Comparison of ENCODE assay signal across 17 mouse cellular contexts in the genomic region with DNA sequence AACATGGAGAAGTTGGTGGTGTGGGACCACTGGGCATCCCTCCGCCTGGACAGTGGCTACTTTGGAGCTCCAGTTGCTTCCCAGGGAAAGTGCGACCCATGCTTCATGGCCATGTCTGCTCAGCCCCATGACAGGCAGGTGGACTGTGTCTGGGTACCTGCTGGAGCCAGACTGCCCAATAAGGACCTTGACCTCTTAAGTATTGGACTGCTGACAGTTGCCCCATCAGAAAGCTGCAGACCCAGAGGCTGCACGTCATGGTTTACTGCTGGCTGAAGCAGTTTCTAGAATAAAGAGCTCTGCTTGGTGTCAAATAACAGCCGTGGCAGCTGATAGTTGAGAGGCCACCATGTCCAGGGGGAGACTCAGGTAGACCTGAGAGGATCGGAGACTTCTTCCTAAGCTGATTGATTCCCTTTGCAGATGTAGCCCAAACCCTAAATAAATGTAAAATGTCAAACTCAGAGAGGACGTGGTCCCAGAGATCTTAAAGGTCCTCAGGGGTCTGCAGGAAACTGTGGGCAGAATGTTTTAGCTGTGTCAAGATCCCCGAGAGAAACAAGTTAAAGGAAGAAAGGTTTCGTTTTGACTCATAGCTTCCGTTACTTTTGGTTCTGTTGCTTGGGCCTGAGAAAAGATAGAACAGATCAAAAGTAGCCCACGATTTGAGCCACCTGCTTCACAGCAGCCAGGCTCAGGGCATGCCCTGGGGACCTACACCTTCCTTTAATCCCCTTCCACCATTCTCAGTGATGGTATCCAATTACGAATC. TPM values are rescaled to one million over a fixed set of nuclear protein-coding genes. Genes with fewer than 3 reads are reported as not detected.
DNase-seq lines count a peak whose midpoint lies in the region; ATAC-seq and TF ChIP-seq lines count a peak whose summit lies in the region.
"Had no signal": no experiment of that assay in that cellular context is flagged by ENCODE, and none has a peak within 500 bp of the region (broad histone marks: within the 10 kb centered on the region; RNA-seq: fewer than 3 reads in every experiment).

No protein-coding gene starts in this region.

- H3K27ac ChIP-seq in kidney, adult 2 months (ENCODE audit: insufficient read depth, low read depth, low read length), result no peak overlapping the region
- H3K27ac ChIP-seq: left cerebral cortex, adult 2 months had no signal

- WGBS in kidney, adult 2 months, result 47% methylated on average over 11 of the region's 11 CpGs
- WGBS in lung, adult 2 months, result 50% methylated on average over 11 of the region's 11 CpGs

- ATAC-seq in activated CD4-positive, CD25-positive, alpha-beta regulatory T cell, adult 4 months, result peak; percentile 90
- peak; percentile 23; the same call in 1 of the 2 replicates for ATAC-seq in megakaryocyte, adult 5-6 weeks (ENCODE audit: poor library complexity, severe bottlenecking)

- H3K4me3 ChIP-seq in kidney, adult 2 months (ENCODE audit: insufficient read depth, low read depth, low read length), result no peak overlapping the region
- H3K4me3 ChIP-seq in lung, adult 2 months (replicated peaks; ENCODE audit: extremely low read depth, low read depth, low read length), result no peak overlapping the region
- H3K4me3 ChIP-seq: erythroblast, embryonic 14.5 days; left cerebral cortex, adult 2 months had no signal

- H3K36me3 ChIP-seq in kidney, adult 2 months (ENCODE audit: control insufficient read depth, insufficient read depth, low read length), result no peaks in the 10 kb centered on the region

- no peaks in the 10 kb centered on the region for H3K27me3 ChIP-seq in kidney, adult 2 months (replicated peaks; ENCODE audit: control insufficient read depth, insufficient read depth, low read length)

- no peak for TF ChIP-seq CTCF in kidney, adult 2 months (conservative IDR thresholded peaks at IDR 0.05; ENCODE audit: insufficient read depth, insufficient read length, low read depth, low read length)
- no peak for TF ChIP-seq CTCF in lung, adult 2 months (IDR thresholded peaks at IDR 0.05; ENCODE audit: insufficient read depth, low read length)

- peak; percentile 12 for DNase-seq in kidney, adult 2 months
- no peak for DNase-seq in kidney, postnatal 36 days
- DNase-seq in A20 (ENCODE audit: low read depth, low spot score), result peak; percentile 86
- no peak for DNase-seq in lung, postnatal 10 days
- no peak for DNase-seq in lung, adult 2 months
- no peak for DNase-seq in cerebellum, postnatal 14 days
- DNase-seq: adrenal gland, postnatal 25 days; cerebellum, adult 11 months; lung, embryonic 14.5 days; right cerebral cortex, postnatal 4 days; thymus, postnatal 14 days had no signal

- TF ChIP-seq POLR2A in kidney, adult 2 months (IDR thresholded peaks at IDR 0.05; ENCODE audit: low read depth, low read length), result no peak
- no peak for TF ChIP-seq POLR2A in lung, adult 2 months (IDR thresholded peaks at IDR 0.05; ENCODE audit: borderline replicate concordance, extremely low read depth, low read depth, low read length)

- H3K4me1 ChIP-seq in kidney, adult 2 months (ENCODE audit: control insufficient read depth, insufficient read depth, low read length), result no peaks in the 10 kb centered on the region
- no peaks in the 10 kb centered on the region for H3K4me1 ChIP-seq in lung, adult 2 months (ENCODE audit: control insufficient read depth, insufficient read depth, low read length)

RNA-seq across cellular contexts. Expression of a gene that starts 10.7 kb away (rescaled TPM):
- polyA plus RNA-seq in kidney, adult 2 months (2012; rRNA removed), result 0.16 and 0.39 TPM in 2 replicates
- not detected for polyA plus RNA-seq in activated CD4-positive, CD25-positive, alpha-beta regulatory T cell, adult 4 months (2017; shearing (Covaris generic))
- not detected in 2 replicates for total RNA-seq in megakaryocyte, adult 5-6 weeks (2015)
- total RNA-seq in megakaryocyte, adult 5-6 weeks (2017), result 0.18 TPM in 1 of 2 replicates, not detected in the other
- polyA plus RNA-seq in lung, adult 2 months (2012; rRNA removed), result 0.90 and 1.1 TPM in 2 replicates
- total RNA-seq: left cerebral cortex, adult 2 months had no signal
- polyA plus RNA-seq: erythroblast, embryonic 14.5 days; frontal cortex, adult 2 months; heart, postnatal 0 days; lung, embryonic 14.5 days had no signal

RNA-seq across cellular contexts. Expression of a gene that starts 24.0 kb away (rescaled TPM):
- polyA plus RNA-seq in kidney, adult 2 months (2012; rRNA removed), result 0.25 and 0.65 TPM in 2 replicates
- polyA plus RNA-seq in activated CD4-positive, CD25-positive, alpha-beta regulatory T cell, adult 4 months (2017; shearing (Covaris generic)), result not detected
- not detected in 2 replicates for total RNA-seq in megakaryocyte, adult 5-6 weeks (2015)
- total RNA-seq in megakaryocyte, adult 5-6 weeks (2017), result not detected in 2 replicates
- 5.8 and 8.4 TPM in 2 replicates for polyA plus RNA-seq in lung, adult 2 months (2012; rRNA removed)
- polyA plus RNA-seq: erythroblast, embryonic 14.5 days had no signal

RNA-seq across cellular contexts. Expression of a gene that starts 28.7 kb away (rescaled TPM):
- 0.94 and 1.1 TPM in 2 replicates for polyA plus RNA-seq in kidney, adult 2 months (2012; rRNA removed)
- polyA plus RNA-seq in activated CD4-positive, CD25-positive, alpha-beta regulatory T cell, adult 4 months (2017; shearing (Covaris generic)), result not detected
- total RNA-seq in megakaryocyte, adult 5-6 weeks (2015), result not detected in 2 replicates
- not detected in 2 replicates for total RNA-seq in megakaryocyte, adult 5-6 weeks (2017)
- 43.2 and 46.8 TPM in 2 replicates for polyA plus RNA-seq in lung, adult 2 months (2012; rRNA removed)
- polyA plus RNA-seq: erythroblast, embryonic 14.5 days had no signal

Comparison
In these comparisons a context has a peak if more than half of its experiments do, and no peak if none do; other contexts are left out.
1. DNase-seq: peak in kidney, adult 2 months (single experiment) and A20 (single experiment); none in kidney, postnatal 36 days (0 of 2), lung, postnatal 10 days (single experiment), lung, adult 2 months (single experiment) and cerebellum, postnatal 14 days (0 of 2).
2. RNA of a gene that starts 28.7 kb away (polyA plus RNA-seq): 43.2 to 46.8 TPM in lung, adult 2 months; 0.94 to 1.1 TPM in kidney, adult 2 months and not detected in activated CD4-positive, CD25-positive, alpha-beta regulatory T cell, adult 4 months; every median in the first group is over 10 times any median in the second.